Mouse (Mus musculus) ZHBTc4 (cell line): Measurements from ENCODE around the gene Cntn5.

ENCODE experiments used
- DNase-seq: peaks from one replicate; pipeline ENCODE4 v3.0.0-alpha.2; 2011; ENCODE audit warnings: low read depth, low spot score

The Cntn5 gene

GRCm38 (mm10) chr9:9944872-9945271 is 959.7 kb downstream of the Cntn5 start:
- DNase-seq = no peak

GRCm38 (mm10) chr9:9937444-9938436 is 966.8 kb downstream of the Cntn5 start:
- DNase-seq = no peak

GRCm38 (mm10) chr9:9920580-9920979 is 984.0 kb downstream of the Cntn5 start:
- DNase-seq = no peak

GRCm38 (mm10) chr9:9899070-9899469 is 1005.5 kb downstream of the Cntn5 start:
- DNase-seq = no peak

GRCm38 (mm10) chr9:9886210-9886609 is 1018.4 kb downstream of the Cntn5 start:
- no peak for DNase-seq

- DNase-seq = peak; percentile 7
Measured at GRCm38 (mm10) chr9:9882779-9883383, 1021.7 kb downstream of the Cntn5 start.

GRCm38 (mm10) chr9:9872112-9873035 is 1032.2 kb downstream of the Cntn5 start:
- no peak for DNase-seq

GRCm38 (mm10) chr9:9860631-9861030 is 1043.9 kb downstream of the Cntn5 start:
- DNase-seq = no peak

GRCm38 (mm10) chr9:9859323-9859722 is 1045.3 kb downstream of the Cntn5 start:
- no peak for DNase-seq

- no peak for DNase-seq
Measured at GRCm38 (mm10) chr9:9854791-9855190, 1049.8 kb downstream of the Cntn5 start.

- no peak for DNase-seq
Measured at GRCm38 (mm10) chr9:9830231-9830630, 1074.3 kb downstream of the Cntn5 start.

- no peak for DNase-seq
Measured at GRCm38 (mm10) chr9:9819963-9820362, 1084.6 kb downstream of the Cntn5 start.

- DNase-seq = no peak
Measured at GRCm38 (mm10) chr9:9817477-9817876, 1087.1 kb downstream of the Cntn5 start.

- no peak for DNase-seq
Measured at GRCm38 (mm10) chr9:9799546-9799945, 1105.0 kb downstream of the Cntn5 start.

GRCm38 (mm10) chr9:9783680-9784079 is 1120.9 kb downstream of the Cntn5 start:
- DNase-seq = peak; percentile 15

- DNase-seq = no peak
Measured at GRCm38 (mm10) chr9:9781157-9781884, 1123.3 kb downstream of the Cntn5 start.

- DNase-seq = no peak
Measured at GRCm38 (mm10) chr9:9779646-9780045, 1124.9 kb downstream of the Cntn5 start.

GRCm38 (mm10) chr9:9770777-9771176 is 1133.8 kb downstream of the Cntn5 start:
- no peak for DNase-seq

- DNase-seq = no peak
Measured at GRCm38 (mm10) chr9:9769659-9770058, 1134.9 kb downstream of the Cntn5 start.

GRCm38 (mm10) chr9:9718145-9718544 is 1186.4 kb downstream of the Cntn5 start:
- no peak for DNase-seq

GRCm38 (mm10) chr9:9708671-9709070 is 1195.9 kb downstream of the Cntn5 start:
- no peak for DNase-seq
